Mouse (Mus musculus): ENCODE measurements around the gene Csnk1g1. TPM values are rescaled to one million over a fixed set of nuclear protein-coding genes. Genes with fewer than 3 reads are reported as not detected.
A peak's percentile ranks its signal among the peaks of the same experiment; 100 is the strongest.

The Csnk1g1 gene
- polyA plus RNA-seq, 2 experiments from 2014 or later, result 37.5 to 47.8 TPM

DNA sequence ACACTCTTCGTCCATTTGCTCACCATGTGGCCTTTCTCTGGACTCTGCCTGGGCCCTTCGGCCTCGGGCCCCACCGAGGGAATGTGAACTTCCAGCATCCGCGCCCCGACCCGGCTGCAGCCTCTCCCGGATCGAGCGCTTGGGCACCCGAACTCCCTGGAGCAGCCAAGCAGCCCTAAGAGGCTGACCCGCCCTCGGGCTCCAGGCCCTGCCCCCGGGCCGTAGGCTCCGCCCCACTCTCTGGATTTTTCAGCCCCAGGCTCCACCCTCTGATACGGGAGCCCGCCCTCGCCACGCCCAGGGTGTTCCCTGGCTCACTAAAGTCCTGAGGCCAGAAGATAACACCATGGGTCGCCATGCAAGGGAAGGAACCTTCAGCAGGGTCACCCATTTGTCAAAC is 160.9 kb downstream of the Csnk1g1 start, which contains the start of gene Snx22:
TSS of gene Snx22 (minus strand) at position 137 of the 400 bp plus-strand sequence.
- ATAC-seq, result peak; percentile 69

DNA sequence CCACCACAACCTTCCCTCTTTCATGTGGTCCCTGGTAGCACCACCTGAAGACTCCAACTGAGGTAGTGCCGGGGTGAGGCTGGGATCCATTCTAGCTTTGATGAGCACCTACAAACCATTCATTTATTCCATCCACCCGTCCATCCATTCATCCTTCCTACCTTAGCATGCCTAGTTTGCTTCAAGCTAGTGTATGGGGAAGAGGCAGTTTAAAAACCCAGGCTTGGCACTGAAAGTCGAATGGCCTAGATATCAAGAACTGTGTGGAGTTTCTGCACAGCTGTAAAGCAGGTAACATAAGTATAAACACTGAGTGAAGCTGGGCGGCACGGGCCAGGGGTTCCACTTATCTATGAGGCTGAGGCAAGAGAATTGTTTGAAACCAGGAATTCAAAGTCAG is 161.4 kb downstream of the Csnk1g1 start:
- no peak for ATAC-seq

DNA sequence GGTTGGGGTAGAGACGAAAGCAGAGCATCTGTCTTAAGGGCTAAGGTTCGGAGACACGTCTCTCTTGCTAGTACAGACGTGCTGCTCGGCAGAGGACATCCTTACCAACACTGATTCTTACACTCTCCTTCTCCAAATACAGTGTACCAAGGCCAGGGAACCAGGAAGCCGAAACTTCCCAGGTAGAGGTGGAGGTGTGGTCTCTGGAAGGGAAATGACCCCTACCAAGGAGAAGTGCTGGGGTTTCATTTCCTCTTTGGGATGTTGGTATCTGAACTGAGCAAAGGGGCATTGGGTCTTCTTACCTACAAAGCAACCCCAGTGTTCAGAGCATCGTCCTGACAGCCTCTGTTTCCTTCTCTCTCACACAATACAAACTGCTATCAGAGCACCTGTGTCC is 164.0 kb downstream of the Csnk1g1 start:
- no peak for ATAC-seq

GRCm38 (mm10) chr9:66078072-66078471 is 169.3 kb downstream of the Csnk1g1 start:
- no peak for ATAC-seq

DNA sequence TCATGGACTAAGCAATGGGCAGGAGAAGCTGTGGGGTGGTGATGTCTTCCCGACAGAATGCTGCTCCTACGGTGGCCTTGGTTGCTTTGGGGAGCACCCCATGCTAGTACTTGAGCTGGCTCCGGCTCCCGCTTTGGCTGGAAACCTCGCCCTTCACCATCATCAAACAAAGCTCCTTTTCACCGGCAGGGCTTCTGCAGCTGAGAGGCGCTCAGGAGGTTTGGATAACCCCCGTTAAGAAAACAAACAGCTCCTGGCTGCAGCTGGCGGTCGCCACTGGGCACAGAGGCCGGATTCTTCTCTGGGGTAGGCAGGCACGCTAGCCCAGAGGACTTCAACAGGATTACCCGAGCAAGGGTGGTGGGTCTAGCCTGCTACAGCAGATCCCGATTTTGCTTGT is 169.8 kb downstream of the Csnk1g1 start:
- ATAC-seq, result no peak

DNA sequence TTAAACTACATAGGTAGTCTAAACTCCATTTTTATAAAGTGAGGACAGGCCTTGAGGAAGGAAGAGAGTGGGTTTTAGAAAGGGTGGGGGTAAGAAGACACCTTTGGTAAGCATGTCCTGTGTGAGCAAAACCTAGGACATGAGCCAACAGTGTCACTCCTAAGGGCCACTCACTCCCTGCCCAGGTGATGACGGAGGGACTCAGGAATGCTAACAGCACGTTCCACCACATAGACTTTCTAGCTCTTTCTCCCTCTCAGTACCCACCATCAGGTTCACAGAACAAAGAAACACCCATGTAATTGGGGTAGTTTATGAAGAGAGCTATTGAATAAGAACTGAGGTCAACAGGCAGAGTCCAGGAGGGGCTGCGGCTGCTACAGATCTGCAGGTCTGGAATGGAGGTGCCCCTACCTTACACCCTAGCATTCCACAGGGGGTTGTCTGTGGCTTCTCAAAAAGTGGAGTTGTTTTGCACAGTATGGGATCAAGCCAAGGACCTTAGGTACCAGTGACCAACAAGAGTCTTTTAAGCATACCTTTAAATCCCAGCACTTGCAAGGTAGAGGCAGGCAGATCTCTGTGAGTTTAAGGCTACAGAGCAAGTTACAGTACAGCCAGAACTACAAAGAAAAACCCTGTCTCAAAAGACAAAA is 172.2 kb downstream of the Csnk1g1 start:
- ATAC-seq, result no peak

DNA sequence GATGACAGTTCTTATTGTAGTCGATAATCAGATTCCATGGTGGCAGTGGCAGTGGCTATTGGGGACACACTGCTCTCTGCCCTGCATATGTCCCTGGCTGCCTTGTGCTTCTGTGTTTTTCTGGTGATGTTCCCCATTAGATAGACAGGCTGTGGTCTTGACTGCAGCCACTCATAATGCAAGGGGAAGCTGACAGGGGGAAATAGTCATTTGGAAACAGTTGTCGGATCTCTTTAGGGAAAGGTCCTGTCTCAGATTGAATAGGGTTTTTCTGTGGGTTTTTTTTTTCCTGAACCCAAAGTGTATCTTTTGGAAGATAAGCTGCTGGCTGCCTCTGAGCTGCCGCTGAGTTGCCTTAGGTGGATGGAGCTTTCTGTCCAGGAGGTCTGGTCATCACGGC is 173.3 kb downstream of the Csnk1g1 start:
- no peak for ATAC-seq

- no peak for ATAC-seq
These were observed 175.4 kb downstream of the Csnk1g1 start for GRCm38 (mm10) chr9:66084171-66084570.

DNA sequence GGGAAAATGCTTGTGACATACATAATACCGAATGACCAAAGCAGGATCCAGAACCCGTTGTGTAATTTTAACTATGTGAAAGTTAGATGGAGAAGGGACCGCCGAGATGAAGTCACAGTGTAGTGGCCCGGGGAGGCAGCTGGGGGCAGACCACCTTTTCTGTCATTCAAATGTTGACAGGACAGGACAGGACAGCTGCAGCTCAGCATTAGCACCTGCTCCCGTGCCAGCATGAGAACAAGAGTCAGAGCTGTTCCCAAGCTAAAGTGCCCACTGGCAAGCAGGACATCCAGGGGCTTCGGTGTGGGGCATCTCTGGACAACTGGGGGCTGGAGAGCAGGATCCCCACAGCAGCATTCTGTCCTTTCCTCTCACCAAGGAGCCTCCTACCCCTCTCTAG is 178.3 kb downstream of the Csnk1g1 start:
- ATAC-seq, result no peak

DNA sequence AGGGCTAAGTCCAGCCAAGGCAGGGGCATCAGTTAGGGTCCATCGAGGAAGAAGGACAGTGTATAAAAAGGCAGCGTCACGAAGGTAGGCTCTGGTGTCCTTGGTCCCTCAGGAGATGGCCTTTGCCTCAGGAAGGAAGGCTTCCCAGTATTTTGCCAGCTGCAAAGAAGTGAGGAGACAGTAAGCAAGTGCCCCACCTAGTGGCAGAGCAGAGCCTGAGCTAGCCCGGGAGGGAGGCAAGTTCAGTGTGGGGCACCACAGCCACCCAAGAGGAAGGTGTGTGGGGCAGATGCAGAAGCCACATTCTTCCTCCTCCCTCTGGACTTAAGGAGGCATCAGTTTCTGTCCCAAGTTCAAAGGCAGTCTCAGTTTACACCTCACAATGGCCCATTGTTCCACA is 179.7 kb downstream of the Csnk1g1 start:
- ATAC-seq, result no peak

DNA sequence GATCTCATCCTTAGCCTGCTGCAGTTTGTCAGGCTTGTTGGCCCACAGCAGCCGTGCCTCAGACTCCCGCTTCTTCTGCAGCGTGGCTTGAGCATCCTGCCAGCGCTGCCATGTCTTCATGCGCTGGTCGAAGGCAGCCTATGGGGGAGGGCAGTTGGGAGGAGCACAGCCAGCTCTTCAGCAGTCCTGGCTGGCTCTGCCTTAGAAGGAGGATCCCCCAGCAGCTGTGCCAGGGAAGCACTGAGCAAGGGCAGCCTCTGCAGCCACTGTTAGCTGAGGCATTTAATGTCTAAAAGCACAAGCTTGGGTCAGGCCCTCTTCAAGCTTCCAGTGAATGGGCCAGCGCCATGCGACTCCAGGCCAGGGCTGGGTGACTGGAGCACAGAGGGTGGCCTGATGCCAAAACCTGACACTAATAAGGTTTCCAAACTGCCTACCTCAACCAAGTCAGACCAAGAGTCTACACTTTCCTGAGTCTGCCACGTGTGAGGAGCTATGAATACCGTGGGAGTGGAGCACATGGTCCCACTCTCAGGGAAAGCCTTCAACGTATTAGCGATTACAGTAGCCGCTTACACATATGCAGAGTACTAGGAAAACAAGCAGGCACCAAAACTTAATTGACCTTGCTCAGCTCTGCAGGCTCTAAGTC is 182.0 kb downstream of the Csnk1g1 start:
- ATAC-seq, result no peak

GRCm38 (mm10) chr9:66091327-66092231 is 182.9 kb downstream of the Csnk1g1 start:
- ATAC-seq, result peak; percentile 26

DNA sequence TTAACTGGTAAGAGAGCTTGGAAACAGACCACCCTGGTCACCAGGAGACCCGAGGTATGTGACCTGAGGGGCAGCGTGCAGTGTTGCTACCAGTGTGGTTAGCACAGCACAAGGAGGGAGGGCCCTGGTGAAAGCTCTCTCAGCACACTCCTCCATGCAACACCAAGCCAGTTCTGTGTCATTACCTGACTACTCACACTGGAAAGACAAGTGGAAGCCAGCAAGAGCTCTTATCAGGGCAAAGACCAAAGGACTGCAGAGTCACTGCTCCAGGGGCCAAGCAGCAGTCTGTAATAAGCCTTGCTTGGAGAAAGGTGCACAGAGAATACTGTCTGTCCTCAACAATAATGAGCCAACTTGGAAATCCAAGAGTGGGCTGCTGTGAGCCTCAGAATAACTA is 183.9 kb downstream of the Csnk1g1 start:
- no peak for ATAC-seq

Other genes with a start within 250 kb of the Csnk1g1 start
- gene Oaz2, start 240.9 kb upstream of the Csnk1g1 start, polyA plus RNA-seq (2017; shearing (Covaris generic)), result 10 to 100 TPM; 28.1 to 40.3 TPM
- gene Zfp609, start 81.4 kb upstream of the Csnk1g1 start, polyA plus RNA-seq (2017; shearing (Covaris generic)), result 1 to 10 TPM; 2.7 TPM
- gene Pclaf, start 18.7 kb upstream of the Csnk1g1 start, polyA plus RNA-seq (2017; shearing (Covaris generic)), result 10 to 100 TPM; 16.4 to 27.2 TPM
- 10 to 100 TPM; 39.7 to 54.7 TPM for gene Trip4, start 130 bp upstream of the Csnk1g1 start, polyA plus RNA-seq (2017; shearing (Covaris generic))
- 100 to 1,000 TPM; 439 to 492 TPM for gene Ppib, start 151.3 kb downstream of the Csnk1g1 start, polyA plus RNA-seq (2017; shearing (Covaris generic))
- gene Snx22, start 160.8 kb downstream of the Csnk1g1 start, polyA plus RNA-seq (2017; shearing (Covaris generic)), result 1 to 10 TPM; 1.5 to 2.6 TPM
- gene Snx1, start 217.7 kb downstream of the Csnk1g1 start, polyA plus RNA-seq (2017; shearing (Covaris generic)), result 10 to 100 TPM; 94.0 to 96.9 TPM
- gene Ciao2a, start 217.7 kb downstream of the Csnk1g1 start, polyA plus RNA-seq (2017; shearing (Covaris generic)), result 100 to 1,000 TPM; 142 to 150 TPM
- under 1 TPM in 1 of 2 experiments, not detected in 1; 0.81 TPM for gene Dapk2, start 249.3 kb downstream of the Csnk1g1 start, polyA plus RNA-seq (2017; shearing (Covaris generic))

Measured in CD4-positive, CD25-positive, alpha-beta regulatory T cell, adult 4 months (primary cell).